Mouse (Mus musculus) heart, postnatal 0 days (tissue): ENCODE data around the gene Car12. TPM values are rescaled to one million over a fixed set of nuclear protein-coding genes. Genes with fewer than 3 reads are reported as not detected.
"Not testable (repeated sequence)": the region's sequence is repeated elsewhere in the genome, so short reads cannot be mapped to it uniquely, and the experiment has no call there.

ENCODE experiments used
- ATAC-seq: fragments of 200-750 bp; cut with Nextera tagmentation; 2 replicates; pipeline ENCODE4 v1.8.0; 2017; ENCODE audit warnings: low read depth, moderate number of reproducible peaks, moderate library complexity; ENCODE audit not compliant: insufficient read depth
- DNase-seq: peaks from one replicate; pipeline ENCODE4 v3.0.0-alpha.2; 2016; ENCODE audit warnings: low spot score
- H3K27ac ChIP-seq: fragments of 300-500 bp; sonication (generic); 2 replicates; pipeline ENCODE4 v1.5.1; 2014; ENCODE audit warnings: low read depth, mild to moderate bottlenecking
- H3K27me3 ChIP-seq: fragments of 300-500 bp; sonication (generic); 2 replicates; pipeline ENCODE4 v1.6.1; 2014; ENCODE audit warnings: low read length, mixed read lengths; ENCODE audit not compliant: control insufficient read depth, insufficient read depth
- H3K36me3 ChIP-seq: fragments of 300-500 bp; sonication (generic); replicated peaks from 2 replicates; pipeline ENCODE4 v1.6.1; 2014; ENCODE audit warnings: low read length, mixed read lengths; ENCODE audit not compliant: control insufficient read depth, insufficient read depth
- H3K4me1 ChIP-seq: fragments of 300-500 bp; sonication (generic); 2 replicates; pipeline ENCODE4 v1.6.1; 2014; ENCODE audit warnings: antibody characterized with exemption; ENCODE audit not compliant: control insufficient read depth, insufficient read depth
- H3K4me2 ChIP-seq: fragments of 300-500 bp; sonication (generic); 2 replicates; pipeline ENCODE4 v1.6.1; 2014; ENCODE audit warnings: low read depth, mild to moderate bottlenecking, low read length, moderate library complexity
- H3K4me3 ChIP-seq: fragments of 300-500 bp; sonication (generic); 2 replicates; pipeline ENCODE4 v1.5.1; 2014; ENCODE audit warnings: low read depth, low read length
- H3K9ac ChIP-seq: fragments of 300-500 bp; sonication (generic); replicated peaks from 2 replicates; pipeline ENCODE4 v1.6.1; 2014; ENCODE audit warnings: low read depth, low read length, mixed read lengths
- H3K9me3 ChIP-seq: fragments of 300-500 bp; sonication (generic); replicated peaks from 2 replicates; pipeline ENCODE4 v1.6.1; 2016; ENCODE audit warnings: low read length; ENCODE audit not compliant: control insufficient read depth
- CTCF ChIP-seq: IDR thresholded peaks from 2 replicates; pipeline ENCODE4 v1.5.1; 2016; ENCODE audit warnings: antibody characterized with exemption, control low read depth, low read depth
- EP300 ChIP-seq: IDR thresholded peaks from 2 replicates; pipeline ENCODE4 v1.6.1; 2016; ENCODE audit warnings: antibody characterized with exemption, low read depth
- WGBS: fragments of 180-500 bp; shearing (Covaris S2); extraction: QIAGEN DNeasy Blood & Tissue Kit; methylation state at CpG from one replicate; pipeline ENCODE4 v1.1.7; 2014; 5-methylcytosine and 5-hydroxymethylcytosine counted together
- polyA plus RNA-seq: library from polyadenylated mRNA; unstranded; fragments of >200 nt; fragmentation: Nextera tagmentation; extraction: Ambion mirVana; gene quantifications from 2 replicates; pipeline ENCODE4 v1.2.1, GENCODE M21; 2015
- total RNA-seq: library from RNA; depleted of rRNA; stranded (reverse); fragments of >200 nt; gene quantifications from 2 replicates; pipeline ENCODE4 v1.2.3, GENCODE M21; 2014; ENCODE audit warnings: low replicate concordance; rRNA removed

The Car12 gene
- total and polyA plus RNA-seq, 2 experiments from 2014 or later, result 0.20 to 0.27 TPM

DNA sequence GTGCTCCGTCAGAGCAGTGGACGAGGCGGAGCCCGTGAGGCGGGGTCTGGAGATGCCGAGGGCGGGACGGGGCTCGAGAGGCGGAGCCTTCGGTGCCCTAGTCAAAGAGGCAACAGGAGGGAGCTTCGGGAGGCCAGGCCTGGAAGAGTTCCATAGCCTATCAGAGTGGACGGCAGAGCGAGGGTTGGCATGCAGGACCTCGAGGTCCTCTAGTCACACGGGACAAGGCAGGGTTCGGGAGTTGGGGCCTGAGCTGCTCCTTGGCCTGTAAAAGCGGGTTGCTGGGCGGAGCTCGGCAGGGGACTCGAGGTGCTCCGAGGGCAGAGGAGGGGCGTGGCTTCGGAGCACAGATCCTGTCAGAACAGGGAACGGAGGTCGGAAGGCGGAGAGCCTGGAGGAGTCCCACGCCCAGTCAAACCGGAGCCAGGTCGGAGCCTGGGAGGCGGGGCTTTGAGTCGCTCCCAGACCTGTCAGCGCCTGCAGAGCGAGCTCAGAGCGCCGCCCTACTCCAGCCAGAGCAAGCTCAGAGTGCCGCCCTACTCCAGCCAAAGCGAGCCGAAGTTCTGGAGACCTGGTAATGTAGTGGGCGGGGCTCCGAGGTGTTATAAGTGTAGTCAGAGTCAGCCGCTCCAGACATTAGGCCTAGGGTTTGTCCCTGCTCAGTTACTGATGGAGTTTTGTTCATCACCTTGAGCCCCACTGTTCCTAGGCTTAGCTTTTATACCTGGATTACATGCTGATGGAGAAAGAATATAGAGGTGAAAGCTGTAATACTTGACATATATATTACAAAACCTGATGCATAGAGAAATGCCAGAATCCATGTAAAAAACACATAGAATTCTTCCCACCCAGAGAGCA, 82.2 kb downstream of the Car12 start, which contains the start of gene Aph1b:
Gene Aph1b, minus strand, starts transcription at position 27 of the 861 bp plus-strand sequence.
- Histone ChIP-seq H3K4me3 (peak within 1 kb of the TSS; percentile 71), H3K4me2 (peak within 1 kb of the TSS; percentile 81), H3K4me1 (peaks cover 6% of the 10 kb centered on the region; the same call in 1 of the 2 replicates), H3K9me3 (no peaks in the 10 kb centered on the region), H3K9ac (peak within 1 kb of the TSS; percentile 59), H3K27me3 (no peaks in the 10 kb centered on the region), H3K27ac (peak within 1 kb of the TSS; percentile 91), H3K36me3 (no peaks in the 10 kb centered on the region)
- WGBS, result under 1% methylated on average over 42 of the region's 42 CpGs
- peak; percentile 95 for ATAC-seq
- TF ChIP-seq CTCF (no peak), EP300 (no peak)
- DNase-seq, result peak; percentile 99

- ATAC-seq, result no peak
- Histone ChIP-seq H3K9ac (peak within 1 kb of the TSS; percentile 8; the same call in 1 of the 2 replicates), H3K27me3 (no peaks in the 10 kb centered on the region), H3K4me2 (peak within 1 kb of the TSS; percentile 81), H3K27ac (peak within 1 kb of the TSS; percentile 91), H3K36me3 (no peaks in the 10 kb centered on the region), H3K9me3 (no peaks in the 10 kb centered on the region), H3K4me1 (peaks cover 6% of the 10 kb centered on the region; the same call in 1 of the 2 replicates), H3K4me3 (peak within 1 kb of the TSS; percentile 71)
- no peak for DNase-seq
- TF ChIP-seq EP300 (no peak), CTCF (no peak)
- 87% methylated on average over 5 of the region's 5 CpGs for WGBS
Observed at GRCm38 (mm10) chr9:66796739-66797138, 83.3 kb downstream of the Car12 start, which contains the start of gene Gm10647. Gm10647 (plus strand) TSS chr9:66797039.

DNA sequence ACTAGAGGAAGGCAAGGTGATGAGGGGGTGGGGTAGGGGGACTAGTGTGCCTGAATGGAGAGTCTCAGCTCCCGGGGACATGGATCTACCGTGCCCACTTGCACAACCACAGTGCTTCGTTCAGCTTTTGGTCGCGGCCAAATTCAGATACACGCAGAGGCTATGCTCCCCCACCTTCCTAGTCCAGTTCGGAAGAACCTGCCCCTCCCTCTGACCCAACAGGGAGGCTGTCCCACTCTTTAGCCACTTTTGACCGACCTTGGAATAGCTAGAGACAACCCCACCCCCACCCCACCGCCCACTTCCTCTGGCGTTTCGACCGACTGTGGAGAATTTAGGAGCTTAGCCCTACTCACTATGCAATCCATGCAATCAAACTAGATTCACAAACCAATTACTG, 88.5 kb downstream of the Car12 start:
- H3K36me3 ChIP-seq, result no peaks in the 10 kb centered on the region
- 32% methylated on average over 12 of the region's 12 CpGs for WGBS
- H3K4me1 ChIP-seq, result 0 out of 2 replicates have a peak, but pooled peaks cover 8% of the 10 kb centered on the region
- H3K9ac ChIP-seq, result peak overlapping the region; percentile 30; the same call in 1 of the 2 replicates
- H3K4me2 ChIP-seq, result peak overlapping the region; percentile 32
- DNase-seq (no peak), ATAC-seq (0 out of 2 replicates have a peak, but pooled peaks have one; percentile 8)
- TF ChIP-seq CTCF, result no peak
- no peak for TF ChIP-seq EP300
- H3K4me3 ChIP-seq, result no peak overlapping the region
- peaks cover 9% of the 10 kb centered on the region; the same call in 1 of the 2 replicates for H3K27me3 ChIP-seq
- no peak overlapping the region for H3K27ac ChIP-seq
- no peaks in the 10 kb centered on the region for H3K9me3 ChIP-seq

DNA sequence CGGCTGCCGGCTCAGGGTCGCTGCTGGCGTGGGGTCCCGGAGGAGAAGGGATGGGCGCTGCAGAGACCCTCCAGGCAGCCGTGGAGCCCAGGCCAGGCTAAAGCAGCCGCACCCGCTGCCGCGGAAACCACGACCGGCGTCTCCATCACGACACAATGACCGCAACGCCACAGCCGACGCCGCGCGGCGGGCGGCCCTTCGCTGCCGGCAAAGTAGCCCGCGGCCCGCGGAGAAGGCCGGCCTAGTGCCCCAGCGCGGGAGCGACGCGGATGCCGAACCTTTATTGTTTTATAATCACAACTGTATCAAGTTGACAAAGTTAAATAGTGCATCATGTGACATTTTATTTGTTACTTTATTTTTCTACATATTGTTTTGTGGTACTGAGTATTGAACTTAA, 92.5 kb downstream of the Car12 start:
- H3K27ac ChIP-seq, H3K9ac ChIP-seq, H3K4me1 ChIP-seq, ATAC-seq, H3K36me3 ChIP-seq, H3K9me3 ChIP-seq, H3K27me3 ChIP-seq, DNase-seq: not testable (repeated sequence)
- Histone ChIP-seq H3K4me3 (peak overlapping the region; percentile 36), H3K4me2 (peak overlapping the region; percentile 54)
- 11% methylated on average over 31 of the region's 37 CpGs for WGBS

DNA sequence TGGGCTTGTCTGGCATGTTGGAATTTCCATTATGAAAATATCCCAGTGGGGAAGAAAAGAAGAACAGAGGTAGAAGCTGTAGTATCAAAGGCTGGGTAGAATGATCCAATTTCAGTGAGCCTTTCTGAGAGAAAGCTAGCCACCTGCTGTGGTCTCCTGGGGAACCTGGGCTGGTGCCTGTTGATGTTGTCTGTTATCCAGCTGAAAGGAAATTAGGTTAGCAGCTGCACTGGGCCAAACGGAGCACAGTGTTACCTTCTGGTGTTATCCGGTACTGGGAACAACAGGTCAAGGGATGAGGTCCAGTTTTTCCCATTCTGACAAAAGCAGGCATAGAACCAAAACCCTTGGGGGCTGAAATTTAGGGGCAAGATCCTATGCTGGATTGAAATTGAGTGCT, 99.9 kb downstream of the Car12 start:
- ATAC-seq, result no peak
- H3K27me3 ChIP-seq, result no peaks in the 10 kb centered on the region
- no peak overlapping the region for H3K4me3 ChIP-seq
- WGBS, result 38% methylated on average over 2 of the region's 2 CpGs
- H3K36me3 ChIP-seq, result no peaks in the 10 kb centered on the region
- no peak overlapping the region for H3K27ac ChIP-seq
- no peak overlapping the region for H3K4me2 ChIP-seq
- H3K4me1 ChIP-seq, result no peaks in the 10 kb centered on the region
- no peak for TF ChIP-seq CTCF
- no peak for TF ChIP-seq EP300
- H3K9me3 ChIP-seq, result no peaks in the 10 kb centered on the region
- DNase-seq, result no peak
- no peak overlapping the region for H3K9ac ChIP-seq

Other genes with a start within 250 kb of the Car12 start
- 121 and 128 TPM in 2 replicates for gene Fbxl22, start 199.1 kb upstream of the Car12 start, total RNA-seq
- 143 and 185 TPM in 2 replicates for gene Fbxl22, start 199.1 kb upstream of the Car12 start, polyA plus RNA-seq
- gene Usp3, start 120.5 kb upstream of the Car12 start, total RNA-seq, result 53.4 and 275 TPM in 2 replicates
- gene Usp3, start 120.5 kb upstream of the Car12 start, polyA plus RNA-seq, result 31.8 and 39.4 TPM in 2 replicates
- gene Aph1b, start 81.8 kb downstream of the Car12 start, total RNA-seq, result 5.9 and 6.0 TPM in 2 replicates
- 5.4 and 5.8 TPM in 2 replicates for gene Aph1b, start 81.8 kb downstream of the Car12 start, polyA plus RNA-seq
- 0.08 TPM in 1 of 2 replicates, not detected in the other for gene Gm10647, start 83.4 kb downstream of the Car12 start, total RNA-seq
- 0.33 and 0.34 TPM in 2 replicates for gene Gm10647, start 83.4 kb downstream of the Car12 start, polyA plus RNA-seq
- gene Aph1c, start 121.0 kb downstream of the Car12 start, total RNA-seq, result 0.69 and 3.1 TPM in 2 replicates
- gene Aph1c, start 121.0 kb downstream of the Car12 start, polyA plus RNA-seq, result 1.7 and 1.9 TPM in 2 replicates
- 9.8 and 11.4 TPM in 2 replicates for gene Rab8b, start 206.0 kb downstream of the Car12 start, total RNA-seq
- gene Rab8b, start 206.0 kb downstream of the Car12 start, polyA plus RNA-seq, result 8.6 and 9.5 TPM in 2 replicates
- 204 and 235 TPM in 2 replicates for gene Rps27l, start 232.4 kb downstream of the Car12 start, total RNA-seq
- 568 and 607 TPM in 2 replicates for gene Rps27l, start 232.4 kb downstream of the Car12 start, polyA plus RNA-seq